Mouse (Mus musculus): ENCODE measurements around the gene Sik2. TPM values are rescaled to one million over a fixed set of nuclear protein-coding genes. Genes with fewer than 3 reads are reported as not detected.

Sik2 gene
- total and polyA plus RNA-seq, 2 experiments = 6.3 to 8.7 TPM

GRCm38 (mm10) chr9:51020351-51020750 lies 11.5 kb upstream of the Sik2 start:
- WGBS = 65% methylated on average over 3 of the region's 3 CpGs
- Histone ChIP-seq H3K4me1 (ENCODE audit: control insufficient read depth, insufficient read depth, low read length) (no peaks in the 10 kb centered on the region), H3K4me3 (ENCODE audit: insufficient read depth, low read depth, low read length) (no peak overlapping the region), H3K36me3 (ENCODE audit: control insufficient read depth, insufficient read depth, low read length) (no peaks in the 10 kb centered on the region), H3K27me3 (ENCODE audit: control insufficient read depth, insufficient read depth, low read length) (no peaks in the 10 kb centered on the region), H3K27ac (replicated peaks; ENCODE audit: insufficient read depth, low read depth, low read length) (no peak overlapping the region), H3K79me2 (ENCODE audit: control insufficient read depth, insufficient read depth, low read length) (no peaks in the 10 kb centered on the region), H3K9ac (ENCODE audit: low read depth, low read length) (no peak overlapping the region)
- TF ChIP-seq POLR2A (IDR thresholded peaks at IDR 0.05; ENCODE audit: extremely low read depth, insufficient read depth, low read length) (no peak), CTCF (IDR thresholded peaks at IDR 0.05; ENCODE audit: low read depth, low read length) (no peak)
- DNase-seq (ENCODE audit: extremely low read depth, low read depth, low spot score) = no peak

GRCm38 (mm10) chr9:51019670-51020069 lies 10.8 kb upstream of the Sik2 start:
- DNase-seq (ENCODE audit: extremely low read depth, low read depth, low spot score) = no peak
- Histone ChIP-seq H3K79me2 (ENCODE audit: control insufficient read depth, insufficient read depth, low read length) (no peaks in the 10 kb centered on the region), H3K36me3 (ENCODE audit: control insufficient read depth, insufficient read depth, low read length) (no peaks in the 10 kb centered on the region), H3K27me3 (ENCODE audit: control insufficient read depth, insufficient read depth, low read length) (no peaks in the 10 kb centered on the region), H3K4me1 (ENCODE audit: control insufficient read depth, insufficient read depth, low read length) (no peaks in the 10 kb centered on the region), H3K4me3 (ENCODE audit: insufficient read depth, low read depth, low read length) (no peak overlapping the region), H3K9ac (ENCODE audit: low read depth, low read length) (no peak overlapping the region), H3K27ac (replicated peaks; ENCODE audit: insufficient read depth, low read depth, low read length) (no peak overlapping the region)
- WGBS = 71% methylated on average over 7 of the region's 7 CpGs
- TF ChIP-seq CTCF (IDR thresholded peaks at IDR 0.05; ENCODE audit: low read depth, low read length) = no peak
- TF ChIP-seq POLR2A (IDR thresholded peaks at IDR 0.05; ENCODE audit: extremely low read depth, insufficient read depth, low read length) = no peak

GRCm38 (mm10) chr9:51015732-51016131 lies 6.9 kb upstream of the Sik2 start:
- Histone ChIP-seq H3K27ac (replicated peaks; ENCODE audit: insufficient read depth, low read depth, low read length) (no peak overlapping the region), H3K4me3 (ENCODE audit: insufficient read depth, low read depth, low read length) (no peak overlapping the region), H3K4me1 (ENCODE audit: control insufficient read depth, insufficient read depth, low read length) (no peaks in the 10 kb centered on the region), H3K79me2 (ENCODE audit: control insufficient read depth, insufficient read depth, low read length) (no peaks in the 10 kb centered on the region), H3K36me3 (ENCODE audit: control insufficient read depth, insufficient read depth, low read length) (no peaks in the 10 kb centered on the region), H3K27me3 (ENCODE audit: control insufficient read depth, insufficient read depth, low read length) (no peaks in the 10 kb centered on the region), H3K9ac (ENCODE audit: low read depth, low read length) (no peak overlapping the region)
- 39% methylated on average over 4 of the region's 4 CpGs for WGBS
- DNase-seq (ENCODE audit: extremely low read depth, low read depth, low spot score) = no peak
- TF ChIP-seq POLR2A (IDR thresholded peaks at IDR 0.05; ENCODE audit: extremely low read depth, insufficient read depth, low read length) (no peak), CTCF (IDR thresholded peaks at IDR 0.05; ENCODE audit: low read depth, low read length) (no peak)

GRCm38 (mm10) chr9:51013644-51014043 lies 4.8 kb upstream of the Sik2 start:
- Histone ChIP-seq H3K27ac (replicated peaks; ENCODE audit: insufficient read depth, low read depth, low read length) (no peak overlapping the region), H3K79me2 (ENCODE audit: control insufficient read depth, insufficient read depth, low read length) (no peaks in the 10 kb centered on the region), H3K27me3 (ENCODE audit: control insufficient read depth, insufficient read depth, low read length) (no peaks in the 10 kb centered on the region), H3K9ac (ENCODE audit: low read depth, low read length) (no peak overlapping the region), H3K4me1 (ENCODE audit: control insufficient read depth, insufficient read depth, low read length) (no peaks in the 10 kb centered on the region), H3K4me3 (ENCODE audit: insufficient read depth, low read depth, low read length) (no peak overlapping the region), H3K36me3 (ENCODE audit: control insufficient read depth, insufficient read depth, low read length) (no peaks in the 10 kb centered on the region)
- TF ChIP-seq CTCF (IDR thresholded peaks at IDR 0.05; ENCODE audit: low read depth, low read length) = no peak
- no peak for TF ChIP-seq POLR2A (IDR thresholded peaks at IDR 0.05; ENCODE audit: extremely low read depth, insufficient read depth, low read length)
- 93% methylated on average over 1 of the region's 1 CpGs for WGBS
- no peak for DNase-seq (ENCODE audit: extremely low read depth, low read depth, low spot score)

GRCm38 (mm10) chr9:51009656-51009950 lies 730 bp upstream of the Sik2 start:
- H3K27ac ChIP-seq (replicated peaks; ENCODE audit: insufficient read depth, low read depth, low read length) = no peak overlapping the region
- WGBS = 6% methylated on average over 6 of the region's 6 CpGs

GRCm38 (mm10) chr9:51008068-51008840 lies 619 bp downstream of the Sik2 start:
- no peaks in the 10 kb centered on the region for H3K79me2 ChIP-seq (ENCODE audit: control insufficient read depth, insufficient read depth, low read length)
- DNase-seq (ENCODE audit: extremely low read depth, low read depth, low spot score) = peak; percentile 32
- WGBS = under 1% methylated on average over 60 of the region's 65 CpGs
- TF ChIP-seq CTCF (IDR thresholded peaks at IDR 0.05; ENCODE audit: low read depth, low read length) (no peak), POLR2A (IDR thresholded peaks at IDR 0.05; ENCODE audit: extremely low read depth, insufficient read depth, low read length) (no peak)
- no peaks in the 10 kb centered on the region for H3K27me3 ChIP-seq (ENCODE audit: control insufficient read depth, insufficient read depth, low read length)
- peak overlapping the region; percentile 79 for H3K27ac ChIP-seq (replicated peaks; ENCODE audit: insufficient read depth, low read depth, low read length)
- peak overlapping the region; percentile 98 for H3K4me3 ChIP-seq (ENCODE audit: insufficient read depth, low read depth, low read length)
- peak overlapping the region; percentile 98 for H3K9ac ChIP-seq (ENCODE audit: low read depth, low read length)
- H3K4me1 ChIP-seq (ENCODE audit: control insufficient read depth, insufficient read depth, low read length) = peaks cover 7% of the 10 kb centered on the region; the same call in 1 of the 2 replicates
- no peaks in the 10 kb centered on the region for H3K36me3 ChIP-seq (ENCODE audit: control insufficient read depth, insufficient read depth, low read length)

More at GRCm38 (mm10) chr9:51009656-51009950, 730 bp upstream of the Sik2 start:
- no peak for TF ChIP-seq CTCF (IDR thresholded peaks at IDR 0.05; ENCODE audit: low read depth, low read length)
- no peak for TF ChIP-seq POLR2A (IDR thresholded peaks at IDR 0.05; ENCODE audit: extremely low read depth, insufficient read depth, low read length)
- H3K27me3 ChIP-seq (ENCODE audit: control insufficient read depth, insufficient read depth, low read length) = no peaks in the 10 kb centered on the region
- H3K79me2 ChIP-seq (ENCODE audit: control insufficient read depth, insufficient read depth, low read length) = no peaks in the 10 kb centered on the region
- H3K4me1 ChIP-seq (ENCODE audit: control insufficient read depth, insufficient read depth, low read length) = peaks cover 4% of the 10 kb centered on the region; the same call in 1 of the 2 replicates
- no peak overlapping the region for H3K4me3 ChIP-seq (ENCODE audit: insufficient read depth, low read depth, low read length)
- H3K9ac ChIP-seq (ENCODE audit: low read depth, low read length) = no peak overlapping the region
- H3K36me3 ChIP-seq (ENCODE audit: control insufficient read depth, insufficient read depth, low read length) = no peaks in the 10 kb centered on the region
- DNase-seq (ENCODE audit: extremely low read depth, low read depth, low spot score) = no peak

Data from liver, adult 2 months (tissue).